Mouse (Mus musculus): ENCODE measurements around the gene Tmbim6. TPM values are rescaled to one million over a fixed set of nuclear protein-coding genes. Genes with fewer than 3 reads are reported as not detected.
A peak's percentile ranks its signal among the peaks of the same experiment; 100 is the strongest.
"Not testable (repeated sequence)": the region's sequence is repeated elsewhere in the genome, so short reads cannot be mapped to it uniquely, and the experiment has no call there.

The Tmbim6 gene
- total RNA-seq, 2 experiments from 2014 or later: 309 to 315 TPM

DNA sequence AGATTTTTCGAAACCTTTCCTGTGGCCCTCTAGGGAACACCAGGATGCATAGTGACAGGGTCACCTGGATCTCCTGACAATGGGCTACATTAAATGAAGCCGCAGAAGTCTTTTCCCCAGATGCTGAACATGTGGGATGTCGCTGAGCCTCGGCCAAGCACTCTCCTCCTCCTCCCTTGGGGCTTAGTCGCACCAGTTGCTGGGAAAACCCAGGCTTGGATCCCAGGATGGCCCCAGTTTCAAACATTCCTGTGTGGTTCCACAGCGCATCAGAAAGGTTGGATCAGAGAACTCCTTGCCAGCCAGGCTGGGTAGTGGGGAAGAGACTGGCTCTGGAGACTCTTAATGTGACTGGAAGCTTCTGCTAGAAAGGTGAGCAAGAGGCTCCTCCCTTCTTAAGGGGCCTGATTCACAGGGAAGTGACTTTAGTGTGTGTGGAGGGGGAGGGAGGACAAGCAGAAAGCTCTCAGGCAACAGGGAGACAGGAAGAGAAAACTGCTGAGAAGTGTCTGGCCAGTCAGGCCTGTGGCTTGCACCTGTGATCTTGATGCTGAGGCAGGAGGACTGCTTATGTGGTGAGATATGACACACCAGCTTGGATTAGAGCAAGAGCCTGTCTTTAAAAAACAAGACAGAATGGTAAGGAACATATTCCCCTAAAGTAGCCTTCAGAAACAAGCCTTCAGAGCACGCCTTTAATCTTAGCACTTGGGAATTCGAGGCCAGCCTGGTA, 46.5 kb downstream of the Tmbim6 start:
- no peak for DNase-seq (ENCODE audit: extremely low spot score in 1 of 2, low spot score in 2 of 2)
- intact Hi-C loops (cut with DNase I): no loop called here

DNA sequence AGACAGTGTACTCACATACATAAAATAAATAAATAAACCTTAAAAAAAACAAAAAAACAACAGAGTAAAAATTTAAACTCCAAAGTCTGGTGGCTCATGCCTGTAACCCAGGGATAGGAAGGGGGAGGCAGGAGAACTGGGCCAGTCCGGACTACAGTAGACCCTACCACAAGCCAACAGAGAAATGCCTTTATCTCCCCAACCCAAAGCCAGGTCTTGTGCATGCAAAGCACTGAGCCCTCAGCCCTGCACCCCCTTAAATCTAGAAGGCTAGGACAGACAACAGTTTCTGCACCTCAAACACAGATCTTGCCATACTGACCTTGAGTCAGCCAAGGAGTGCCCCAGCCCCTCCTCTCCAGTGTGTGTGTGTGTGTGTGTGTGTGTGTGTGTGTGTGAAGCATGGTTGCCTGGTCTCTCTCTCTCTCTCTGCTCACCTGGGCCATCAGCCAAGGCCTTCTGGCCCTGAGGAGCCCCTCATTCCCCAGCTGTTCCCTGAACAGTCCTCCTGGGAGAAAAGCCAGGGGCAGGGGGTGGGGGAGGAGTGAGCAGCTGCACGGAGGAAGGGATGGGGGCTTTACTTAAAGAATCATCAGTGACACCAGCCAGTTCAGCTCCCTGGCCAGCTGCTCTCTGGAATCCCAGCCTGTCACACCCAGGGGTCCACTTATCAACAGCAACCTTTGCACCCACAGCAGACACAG, 47.6 kb downstream of the Tmbim6 start:
- peak; percentile 31 to 75 for DNase-seq (ENCODE audit: extremely low spot score in 1 of 2, low spot score in 2 of 2)
- intact Hi-C loops (cut with DNase I): no loop called here

DNA sequence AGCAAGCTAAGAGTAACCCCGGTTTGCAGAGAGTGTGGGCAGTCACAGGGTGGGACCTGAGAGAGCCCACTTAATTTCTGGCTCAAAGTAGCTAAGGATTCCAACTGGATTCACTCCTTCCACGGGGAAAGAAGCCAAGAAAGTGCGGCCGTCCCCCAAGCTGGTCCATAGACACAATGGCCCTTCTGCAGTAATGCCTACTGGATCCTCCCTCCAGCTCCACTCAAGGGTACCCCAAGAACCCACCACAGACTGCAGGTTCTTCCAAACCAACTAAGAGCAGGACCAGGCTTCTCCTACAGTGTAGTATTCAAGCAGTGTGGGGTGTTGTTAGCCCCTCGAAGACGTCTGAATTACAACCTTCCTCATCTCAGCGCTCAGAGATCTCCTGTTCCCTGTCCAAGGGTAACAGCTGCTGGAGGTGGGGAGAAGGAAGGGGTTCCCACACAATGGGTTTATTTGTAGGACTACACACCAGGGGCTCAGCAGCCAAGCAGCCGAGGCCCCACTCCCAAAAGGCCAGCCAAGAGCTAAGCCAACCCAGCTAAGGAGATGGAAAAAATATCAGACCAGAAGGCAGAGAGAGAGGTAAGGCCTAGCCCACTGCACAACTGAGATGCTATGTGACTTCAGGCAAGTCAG, 48.3 kb downstream of the Tmbim6 start:
- intact Hi-C loops (cut with DNase I): no loop called here
- no peak for DNase-seq (ENCODE audit: extremely low spot score in 1 of 2, low spot score in 2 of 2)

DNA sequence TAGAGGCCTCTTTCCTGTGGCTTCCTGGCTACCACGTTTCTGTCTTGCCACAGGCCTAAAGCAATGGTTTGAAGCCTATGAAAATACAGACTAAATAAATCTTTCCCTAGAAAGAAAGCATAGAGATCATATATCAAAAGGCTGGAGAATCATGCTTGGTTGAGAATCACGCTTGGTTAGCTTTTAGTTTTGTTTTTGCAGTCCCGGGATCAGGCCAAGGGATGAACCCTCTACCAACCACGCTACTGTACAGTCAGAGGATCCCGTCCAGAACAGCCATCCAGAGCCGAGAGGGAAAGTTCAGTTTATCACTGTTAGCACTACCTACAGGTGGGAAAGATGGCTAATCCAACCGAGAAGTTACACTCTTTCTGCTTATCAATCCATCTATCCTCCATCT, 49.7 kb downstream of the Tmbim6 start:
- intact Hi-C loops (cut with DNase I): no loop called here
- no peak for DNase-seq (ENCODE audit: extremely low spot score in 1 of 2, low spot score in 2 of 2)

DNA sequence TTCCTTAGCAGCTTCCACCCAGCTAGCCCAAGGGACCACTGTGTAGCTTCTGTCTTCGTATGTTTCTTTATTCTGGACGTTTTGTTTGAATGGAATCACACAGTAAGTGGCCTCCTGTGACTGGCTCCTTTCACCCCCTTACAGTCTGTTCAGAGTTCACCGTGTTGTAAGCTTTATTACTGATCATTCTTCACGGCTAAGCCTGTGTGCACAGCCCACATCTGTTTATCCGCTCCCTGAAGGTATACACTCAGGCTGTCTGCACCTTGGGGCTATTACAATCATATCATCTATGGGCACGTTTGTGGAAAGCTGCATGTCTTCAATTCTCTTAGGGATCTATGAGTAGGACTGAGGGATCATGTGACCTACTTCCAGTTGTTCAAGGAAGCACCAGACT, 52.9 kb downstream of the Tmbim6 start:
- intact Hi-C loops (cut with DNase I): no loop called here
- no peak for DNase-seq (ENCODE audit: extremely low spot score in 1 of 2, low spot score in 2 of 2)

DNA sequence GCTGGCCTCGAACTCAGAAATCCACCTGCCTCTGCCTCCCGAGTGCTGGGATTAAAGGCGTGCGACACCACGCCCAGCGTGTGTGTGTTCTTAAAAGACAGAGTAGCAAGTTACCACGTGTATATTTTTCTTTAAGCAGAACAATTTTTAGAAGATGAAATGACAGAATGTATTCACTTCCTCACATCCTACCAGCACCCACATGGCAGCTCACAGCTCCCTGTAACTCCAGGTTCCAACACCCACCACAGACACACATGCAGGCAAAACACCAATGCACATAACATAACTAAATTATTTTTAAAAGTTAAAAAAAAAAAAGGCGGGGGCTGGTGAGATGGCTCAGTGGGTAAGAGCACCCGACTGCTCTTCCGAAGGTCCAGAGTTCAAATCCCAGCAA, 53.5 kb downstream of the Tmbim6 start:
- DNase-seq (ENCODE audit: extremely low spot score in 1 of 2, low spot score in 2 of 2); intact Hi-C loops (cut with DNase I): not testable (repeated sequence)

DNA sequence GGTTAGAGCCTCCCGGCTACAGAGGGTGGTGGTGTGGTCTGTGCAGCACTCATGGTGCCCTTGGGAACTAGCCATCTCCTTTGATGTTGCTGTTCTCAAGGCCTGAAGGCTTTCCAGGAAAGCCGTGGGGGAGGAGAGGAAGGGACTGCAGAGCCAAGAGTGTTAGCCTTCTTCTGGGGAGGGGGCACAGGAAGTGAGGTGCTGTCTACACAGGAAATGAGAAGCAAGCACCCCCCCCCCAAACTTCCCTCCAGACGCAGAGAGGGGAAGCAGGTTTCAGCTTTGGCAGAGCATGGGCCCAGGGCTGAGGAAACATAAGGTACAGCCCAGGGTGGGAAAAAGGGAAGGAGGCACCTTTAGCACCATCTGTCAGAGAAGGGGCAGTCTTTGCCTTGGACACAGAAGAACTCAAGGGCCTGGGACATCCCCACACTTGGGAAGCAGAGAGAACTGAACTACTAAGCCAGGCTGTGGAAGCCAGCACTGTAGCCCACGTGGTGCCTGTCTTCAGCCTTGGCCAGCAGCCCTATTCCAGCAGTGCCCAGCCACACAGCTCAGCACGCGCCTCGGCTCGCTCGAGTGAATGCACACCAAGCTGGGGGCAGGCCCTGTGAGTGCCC, 56.6 kb downstream of the Tmbim6 start:
- peak; percentile 53 to 85 for DNase-seq (ENCODE audit: extremely low spot score in 1 of 2, low spot score in 2 of 2)
- intact Hi-C loops (cut with DNase I): no loop called here

DNA sequence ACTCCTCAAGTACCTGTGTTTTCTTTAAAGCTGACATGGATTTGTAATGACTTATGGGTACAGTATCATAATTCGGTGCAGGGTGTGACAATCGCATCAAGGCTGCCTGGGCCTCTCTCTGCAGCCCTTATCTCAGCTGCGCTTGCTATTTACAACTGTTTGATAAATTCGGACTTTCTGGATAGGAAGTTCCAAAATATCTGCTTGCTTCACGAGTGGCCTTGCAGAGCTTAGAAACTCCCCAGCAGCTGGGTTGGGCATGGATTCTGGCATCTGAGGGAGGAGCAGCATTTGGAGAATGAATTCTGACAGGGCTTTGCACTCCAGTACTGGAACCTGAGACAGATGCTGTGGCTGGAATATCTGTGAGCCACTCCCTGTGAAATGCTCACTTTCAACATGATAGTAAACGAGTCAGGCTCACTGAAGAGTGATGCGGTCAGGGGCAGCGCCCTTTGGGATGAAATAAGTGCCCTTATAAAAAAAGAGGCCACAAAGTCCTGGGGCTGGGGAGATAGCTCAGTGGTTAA, 57.1 kb downstream of the Tmbim6 start:
- intact Hi-C loops (cut with DNase I): no loop called here
- no peak for DNase-seq (ENCODE audit: extremely low spot score in 1 of 2, low spot score in 2 of 2)

DNA sequence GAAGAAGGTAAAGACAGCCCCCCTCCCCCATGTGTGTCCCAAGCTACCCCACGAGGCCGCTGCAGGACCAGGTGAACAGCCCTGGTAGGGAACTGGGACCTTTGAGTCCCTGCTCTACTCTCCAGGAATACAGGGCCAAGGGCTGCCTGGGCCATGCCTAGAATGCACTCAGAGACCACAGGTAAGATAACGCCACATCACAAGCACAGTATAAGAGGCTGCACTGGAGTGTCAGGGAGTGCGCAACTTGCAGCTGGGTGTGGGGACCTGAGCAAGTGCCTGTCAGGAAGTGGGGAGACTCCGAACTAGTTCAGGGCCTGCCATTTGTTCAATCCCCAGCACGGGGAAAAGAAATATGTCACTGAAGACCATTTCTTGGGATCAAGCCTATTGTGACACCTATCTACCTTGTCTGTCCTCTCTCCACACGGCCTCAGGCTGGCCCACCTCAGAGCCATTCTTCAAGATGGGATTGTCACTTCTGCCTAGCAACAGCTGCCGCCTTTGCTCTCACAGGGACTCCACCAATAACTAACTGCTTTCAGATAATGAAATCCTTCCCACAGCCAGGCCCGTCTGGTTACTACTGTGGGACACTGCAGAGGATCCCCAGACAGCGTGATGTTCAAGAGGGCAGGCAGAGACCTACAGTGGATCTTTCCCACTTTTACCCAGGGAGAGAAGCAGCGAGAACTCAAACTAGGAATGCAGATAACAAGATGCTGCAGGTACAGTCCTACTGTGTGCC, 60.6 kb downstream of the Tmbim6 start:
- no peak for DNase-seq (ENCODE audit: extremely low spot score in 1 of 2, low spot score in 2 of 2)
- intact Hi-C loops (cut with DNase I): no loop called here

DNA sequence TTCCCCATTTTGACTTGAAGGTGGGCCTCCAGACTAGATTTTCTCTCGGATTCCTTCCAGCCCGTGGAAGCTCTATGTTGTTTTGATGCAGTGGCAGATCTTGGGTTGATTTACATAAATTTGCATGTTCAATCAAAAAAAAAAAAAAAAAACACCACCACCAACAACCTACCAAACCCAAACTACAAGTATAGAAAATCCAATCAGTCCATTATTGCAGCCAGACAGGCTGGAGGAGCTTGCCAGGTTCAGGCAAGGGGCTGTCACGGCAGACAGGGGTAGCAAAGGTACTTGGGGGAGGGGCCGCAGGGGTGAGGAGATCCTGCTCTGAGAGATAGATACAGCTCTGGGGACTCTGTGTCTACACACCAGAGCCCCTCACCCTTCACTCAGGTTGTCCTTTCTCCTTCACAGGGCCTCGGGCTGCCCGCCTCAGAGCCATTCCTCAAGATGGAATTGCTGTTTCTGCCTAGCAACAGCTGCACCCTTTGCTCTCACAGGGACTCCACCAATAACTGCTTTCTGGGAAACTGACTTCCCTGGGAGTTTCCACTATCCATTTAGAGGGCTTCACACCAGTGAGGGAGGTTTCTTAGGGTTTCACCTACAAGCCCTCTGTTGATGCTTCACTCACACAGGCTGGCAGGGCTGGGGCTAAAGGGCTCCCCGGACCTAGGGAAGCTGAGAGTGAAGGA, 62.0 kb downstream of the Tmbim6 start:
- DNase-seq (ENCODE audit: extremely low spot score in 1 of 2, low spot score in 2 of 2): no peak
- intact Hi-C loops (cut with DNase I): no loop called here

DNA sequence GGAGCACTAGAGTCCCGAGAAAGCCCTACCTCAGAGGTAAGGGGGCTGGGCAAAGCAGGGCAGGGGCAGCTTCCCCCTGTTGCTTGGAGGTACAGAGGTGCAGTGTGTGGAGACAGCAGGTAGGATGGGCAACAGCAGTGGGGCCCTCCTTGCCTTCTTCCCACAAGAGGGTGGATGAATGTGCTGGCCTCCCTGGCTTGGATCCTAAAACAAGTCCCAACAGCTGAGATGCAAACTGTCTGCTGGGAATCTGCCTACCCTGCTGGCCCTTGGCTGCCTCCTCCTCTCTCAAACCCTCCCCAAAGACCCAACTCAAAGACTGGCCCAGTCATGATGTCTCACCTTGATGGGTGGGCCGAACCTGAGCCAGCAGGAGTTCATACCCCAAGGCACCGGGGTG, 62.7 kb downstream of the Tmbim6 start:
- intact Hi-C loops (cut with DNase I): no loop called here
- DNase-seq (ENCODE audit: extremely low spot score in 1 of 2, low spot score in 2 of 2): no peak

DNA sequence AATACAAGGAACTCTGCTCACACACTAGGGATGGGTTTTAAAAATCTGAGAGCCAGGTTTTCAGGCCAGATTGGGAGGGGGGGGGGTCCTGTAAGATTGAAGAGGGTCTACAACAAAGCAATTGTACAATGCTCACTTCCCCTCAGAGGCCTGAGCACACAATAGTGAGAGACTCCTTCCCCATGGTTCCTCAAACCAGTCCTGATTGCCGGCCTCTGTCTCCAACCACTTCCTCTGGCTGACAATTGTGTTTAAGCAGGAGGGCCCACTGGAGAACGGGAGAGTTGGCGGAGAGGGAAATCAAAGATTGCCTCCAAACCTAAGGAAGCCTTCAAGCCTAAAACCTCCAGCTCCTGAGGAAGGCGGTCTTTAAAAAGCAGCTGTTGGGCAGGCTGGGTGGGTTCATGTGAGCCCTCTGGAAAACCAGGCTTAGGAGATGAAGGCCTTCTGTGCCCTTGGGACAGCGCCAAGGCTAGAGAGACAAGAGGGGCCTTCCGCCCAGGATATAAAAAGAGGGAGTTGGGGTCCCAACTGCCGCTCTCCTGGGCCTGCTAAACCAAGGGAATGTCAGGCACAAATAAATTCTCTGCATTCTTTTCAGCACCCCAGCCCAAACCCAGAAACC, 63.8 kb downstream of the Tmbim6 start:
- intact Hi-C loops (cut with DNase I): no loop called here

DNA sequence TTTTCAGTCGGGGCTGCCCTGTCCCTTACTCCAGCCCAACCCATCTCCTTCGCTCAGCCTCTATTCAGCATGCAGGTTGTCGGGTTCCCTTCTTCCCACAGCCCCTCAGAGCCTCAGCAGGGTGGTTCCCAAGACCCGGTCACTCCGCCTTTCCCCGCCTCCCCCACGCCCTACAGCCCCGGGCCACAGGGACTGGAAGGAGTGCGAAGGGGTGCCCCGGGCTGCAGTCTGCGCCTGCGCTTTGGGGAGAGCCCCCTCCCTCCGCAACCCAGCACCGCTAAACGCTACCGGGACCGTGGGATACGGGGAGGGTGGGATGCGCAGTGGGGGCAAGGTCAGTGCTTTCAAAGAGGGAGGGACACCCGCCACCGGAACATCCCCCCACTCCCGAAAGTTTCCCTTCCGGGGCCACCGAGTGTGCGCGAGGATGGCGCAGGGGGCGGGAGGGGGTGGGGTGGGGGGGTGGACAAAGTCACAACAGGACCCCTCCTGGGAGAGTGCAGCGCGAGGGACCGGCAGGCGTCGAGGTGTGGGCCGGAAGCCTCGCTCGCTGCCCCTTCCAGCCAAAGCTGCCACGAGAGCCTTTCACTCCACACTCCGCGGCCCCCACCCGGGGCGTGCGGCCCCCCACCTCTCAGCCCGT, 64.4 kb downstream of the Tmbim6 start:
- intact Hi-C loops (cut with DNase I): no loop called here
- DNase-seq (ENCODE audit: extremely low spot score in 1 of 2, low spot score in 2 of 2): peak; percentile 47 to 85

More for the DNA sequence above, 63.8 kb downstream of the Tmbim6 start:
- peak in 1 of 2 experiments; percentile 49 for DNase-seq (ENCODE audit: extremely low spot score in 1 of 2, low spot score in 2 of 2)

DNA sequence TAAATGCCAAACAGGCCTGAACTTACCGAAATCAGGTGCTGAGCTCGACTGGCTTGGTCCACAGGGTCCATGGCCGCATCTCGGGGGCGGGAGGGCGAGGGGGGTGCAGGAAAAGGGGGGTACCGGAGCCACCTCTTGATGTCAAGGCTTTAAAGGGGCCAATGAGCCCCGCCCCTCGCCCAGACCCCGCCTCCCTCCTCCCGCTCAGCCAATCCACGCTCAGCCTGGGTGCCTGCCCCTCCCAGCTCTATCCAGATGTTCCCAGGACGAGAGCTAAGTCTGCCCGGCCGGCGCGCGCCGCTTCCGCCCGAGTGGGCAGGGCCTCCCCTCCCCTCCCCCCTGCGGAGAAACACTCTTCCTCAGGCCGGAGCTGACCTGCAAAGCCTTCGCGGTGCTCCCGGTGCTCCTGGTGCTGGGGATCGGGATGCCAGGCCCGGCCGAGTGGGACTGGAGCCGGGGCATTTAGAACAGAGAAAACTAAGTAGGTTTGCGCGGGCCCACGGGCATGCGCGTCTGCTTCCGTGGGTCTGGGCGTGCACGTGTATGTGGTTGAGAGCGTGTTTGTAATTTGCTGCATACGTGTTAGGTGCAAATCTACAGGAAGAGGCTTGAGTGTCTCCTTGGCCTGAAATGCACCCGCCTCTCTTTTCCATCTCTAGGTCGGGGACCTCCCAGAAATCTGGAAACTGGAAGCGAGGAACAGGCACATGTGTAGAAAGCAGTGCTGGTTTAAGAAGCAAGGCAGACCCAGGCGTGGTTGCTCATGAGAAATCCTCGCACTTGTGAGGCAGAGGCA, 65.1 kb downstream of the Tmbim6 start, which contains the start of gene Nckap5l:
Gene Nckap5l (minus strand): TSS at position 143 of the 796 bp plus-strand sequence.
- intact Hi-C loops (cut with DNase I): no loop called here

More for the DNA sequence above, 65.1 kb downstream of the Tmbim6 start, which contains the start of gene Nckap5l:
- peak; percentile 91 to 96 for DNase-seq (ENCODE audit: extremely low spot score in 1 of 2, low spot score in 2 of 2)

Data from left cerebral cortex, postnatal 10 days (tissue).